Mouse (Mus musculus) embryonic facial prominence, embryonic 12.5 days (tissue): ENCODE results near the gene Tpp1. TPM values are rescaled to one million over a fixed set of nuclear protein-coding genes. Genes with fewer than 3 reads are reported as not detected.
A peak's percentile ranks its signal among the peaks of the same experiment; 100 is the strongest.

Source experiments
- ATAC-seq: fragments of 200-750 bp; cut with Nextera tagmentation; 2 replicates; pipeline ENCODE4 v1.8.0; 2017; ENCODE audit not compliant: insufficient number of reproducible peaks, insufficient read depth, low FRiP score, low TSS enrichment
- H3K27ac ChIP-seq: fragments of 300-500 bp; sonication (generic); 2 replicates; pipeline ENCODE4 v1.5.1; 2016; ENCODE audit warnings: mild to moderate bottlenecking
- H3K27me3 ChIP-seq: fragments of 300-500 bp; sonication (generic); 2 replicates; pipeline ENCODE4 v1.6.1; 2016; ENCODE audit warnings: mild to moderate bottlenecking, moderate library complexity
- H3K36me3 ChIP-seq: fragments of 300-500 bp; sonication (generic); 2 replicates; pipeline ENCODE4 v1.6.1; 2016; ENCODE audit warnings: mild to moderate bottlenecking
- H3K4me1 ChIP-seq: fragments of 300-500 bp; sonication (generic); 2 replicates; pipeline ENCODE4 v1.6.1; 2016
- H3K4me2 ChIP-seq: fragments of 300-500 bp; sonication (generic); replicated peaks from 2 replicates; pipeline ENCODE4 v1.6.1; 2016; ENCODE audit warnings: mild to moderate bottlenecking, moderate library complexity
- H3K4me3 ChIP-seq: fragments of 300-500 bp; sonication (generic); 2 replicates; pipeline ENCODE4 v1.5.1; 2016; ENCODE audit warnings: mild to moderate bottlenecking
- H3K9ac ChIP-seq: fragments of 300-500 bp; sonication (generic); 2 replicates; pipeline ENCODE4 v1.6.1; 2016; ENCODE audit warnings: mild to moderate bottlenecking, moderate library complexity
- H3K9me3 ChIP-seq: fragments of 300-500 bp; sonication (generic); 2 replicates; pipeline ENCODE4 v1.6.1; 2016; ENCODE audit warnings: mild to moderate bottlenecking, moderate library complexity
- WGBS: fragments of 180-500 bp; shearing (Covaris S2); methylation state at CpG from one replicate; pipeline ENCODE4 v1.1.7; 2016; 5-methylcytosine and 5-hydroxymethylcytosine counted together
- polyA plus RNA-seq: library from polyadenylated mRNA; unstranded; fragments of >200 nt; fragmentation: Nextera tagmentation; extraction: Ambion mirVana; gene quantifications from 2 replicates; pipeline ENCODE4 v1.2.1, GENCODE M21; 2016

Tpp1 gene
- 41.9 and 43.3 TPM in 2 replicates for polyA plus RNA-seq

- peak within 1 kb of the TSS; percentile 73 for H3K4me2 ChIP-seq
- peak within 1 kb of the TSS; percentile 64 for H3K9ac ChIP-seq
- peaks cover 6% of the 10 kb centered on the region for H3K4me1 ChIP-seq
- no peak within 1 kb of the TSS for H3K27ac ChIP-seq
- H3K27me3 ChIP-seq: no peaks in the 10 kb centered on the region
- 23% methylated on average over 20 of the region's 20 CpGs for WGBS
- ATAC-seq: peak; percentile 88
- H3K36me3 ChIP-seq: peaks cover 54% of the 10 kb centered on the region
- H3K4me3 ChIP-seq: peak within 1 kb of the TSS; percentile 52
- H3K9me3 ChIP-seq: no peaks in the 10 kb centered on the region
Observed at GRCm38 (mm10) chr7:105751491-105752433, at the start of gene Tpp1. Gene Tpp1 (minus strand): TSS chr7:105752235.

DNA sequence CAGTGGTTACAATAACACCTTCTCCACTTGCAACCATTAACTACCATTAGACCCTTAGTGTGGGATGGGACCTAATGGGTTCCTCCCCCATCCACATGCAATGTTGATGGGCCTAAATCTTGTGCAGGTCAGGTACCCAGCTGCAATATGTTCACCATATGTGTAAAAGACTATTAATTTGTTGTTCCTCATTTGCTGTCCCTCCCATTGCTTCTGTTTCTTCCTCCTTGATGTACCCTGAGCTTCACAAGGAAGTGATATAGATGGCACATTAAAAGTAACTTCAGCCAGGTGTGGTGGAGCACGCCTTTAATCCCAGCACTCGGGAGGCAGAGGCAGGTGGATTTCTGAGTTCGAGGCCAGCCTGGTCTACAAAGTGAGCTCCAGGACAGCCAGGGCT, 44.9 kb upstream of the Tpp1 start:
- ATAC-seq: no peak
- Histone ChIP-seq H3K36me3 (no peaks in the 10 kb centered on the region), H3K4me3 (no peak overlapping the region), H3K9ac (no peak overlapping the region), H3K4me1 (no peaks in the 10 kb centered on the region), H3K27me3 (no peaks in the 10 kb centered on the region), H3K4me2 (no peak overlapping the region), H3K27ac (no peak overlapping the region), H3K9me3 (no peaks in the 10 kb centered on the region)
- 84% methylated on average over 3 of the region's 3 CpGs for WGBS

DNA sequence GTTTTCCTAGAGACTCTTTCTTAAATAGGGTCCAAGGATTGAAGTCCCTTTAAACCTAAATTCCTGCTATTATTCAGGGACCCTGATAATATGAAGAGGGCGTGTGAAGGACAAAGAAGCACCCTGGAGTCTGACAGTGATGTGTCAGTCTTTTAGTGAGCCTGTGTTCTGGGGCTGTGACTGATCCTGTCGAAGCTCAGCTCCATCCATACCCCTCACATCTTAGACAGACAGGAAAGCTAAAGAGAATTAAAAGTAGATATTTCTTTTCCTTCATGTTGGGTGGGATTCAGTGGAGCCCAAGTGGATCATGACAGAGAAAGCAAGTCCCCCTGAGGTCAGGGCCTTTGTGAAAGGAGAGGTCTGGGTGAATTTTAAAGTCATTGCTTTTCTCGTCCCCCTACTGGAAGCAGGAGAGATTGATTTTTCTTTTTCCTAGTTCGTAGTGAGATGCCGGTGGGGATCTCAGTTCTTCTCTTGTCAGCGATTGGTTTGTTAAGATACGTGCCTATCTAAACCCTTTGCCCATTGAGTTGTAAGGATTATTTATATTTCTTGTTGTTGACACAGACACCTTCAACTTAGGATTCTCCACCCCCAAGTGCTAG, 43.8 kb upstream of the Tpp1 start:
- ATAC-seq: no peak
- Histone ChIP-seq H3K27me3 (no peaks in the 10 kb centered on the region), H3K36me3 (no peaks in the 10 kb centered on the region), H3K4me2 (no peak overlapping the region), H3K9ac (no peak overlapping the region), H3K4me1 (no peaks in the 10 kb centered on the region), H3K27ac (no peak overlapping the region), H3K4me3 (no peak overlapping the region), H3K9me3 (no peaks in the 10 kb centered on the region)
- WGBS: 22% methylated on average over 7 of the region's 7 CpGs

DNA sequence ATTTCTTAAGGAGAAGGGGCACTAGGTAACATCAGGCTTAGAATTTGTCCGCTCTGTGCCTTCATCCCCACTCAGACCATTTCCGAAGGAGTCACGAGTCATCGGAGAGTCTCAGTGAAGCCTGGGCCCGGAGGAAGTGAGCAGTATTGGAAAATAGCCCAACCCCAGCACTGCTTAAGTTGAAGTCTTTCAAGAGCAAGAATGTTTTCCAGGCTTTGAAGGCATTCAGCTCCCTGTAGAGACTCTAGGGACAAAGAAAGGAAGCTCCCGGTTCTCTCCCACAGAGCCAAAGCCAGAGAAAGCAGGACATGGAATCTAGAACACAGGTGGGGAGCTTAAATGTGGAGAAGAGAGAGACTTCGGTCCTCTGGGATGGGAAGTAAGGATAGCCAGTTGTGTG, 41.7 kb upstream of the Tpp1 start:
- WGBS: 80% methylated on average over 7 of the region's 7 CpGs
- Histone ChIP-seq H3K36me3 (no peaks in the 10 kb centered on the region), H3K4me2 (no peak overlapping the region), H3K9me3 (no peaks in the 10 kb centered on the region), H3K4me1 (no peaks in the 10 kb centered on the region), H3K4me3 (no peak overlapping the region), H3K27me3 (no peaks in the 10 kb centered on the region), H3K27ac (no peak overlapping the region), H3K9ac (no peak overlapping the region)
- ATAC-seq: no peak

DNA sequence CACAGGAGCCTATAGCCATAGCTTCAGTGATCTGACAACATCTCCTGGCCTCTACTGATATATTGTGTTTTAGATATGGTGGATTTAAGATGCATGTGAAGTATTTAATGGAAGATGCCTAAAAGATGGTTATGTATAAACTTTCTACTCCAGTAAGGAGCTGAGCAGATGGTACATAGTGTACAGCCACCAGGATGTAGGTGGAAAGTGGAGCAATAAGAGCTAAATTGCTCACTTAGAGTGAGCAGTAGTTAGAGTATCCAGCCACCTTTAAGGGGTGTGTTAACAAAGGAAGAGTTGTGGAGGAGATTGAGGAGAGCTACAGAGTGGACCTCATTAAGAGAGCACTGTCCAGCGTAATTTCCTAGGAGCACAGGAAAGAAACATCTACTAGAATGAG, 39.1 kb upstream of the Tpp1 start:
- H3K36me3 ChIP-seq: no peaks in the 10 kb centered on the region
- H3K9ac ChIP-seq: no peak overlapping the region
- H3K4me1 ChIP-seq: peaks cover 9% of the 10 kb centered on the region
- no peaks in the 10 kb centered on the region for H3K9me3 ChIP-seq
- 69% methylated on average over 1 of the region's 1 CpGs for WGBS
- no peak overlapping the region for H3K4me3 ChIP-seq
- no peak overlapping the region for H3K4me2 ChIP-seq
- no peak for ATAC-seq
- no peaks in the 10 kb centered on the region for H3K27me3 ChIP-seq
- no peak overlapping the region for H3K27ac ChIP-seq

DNA sequence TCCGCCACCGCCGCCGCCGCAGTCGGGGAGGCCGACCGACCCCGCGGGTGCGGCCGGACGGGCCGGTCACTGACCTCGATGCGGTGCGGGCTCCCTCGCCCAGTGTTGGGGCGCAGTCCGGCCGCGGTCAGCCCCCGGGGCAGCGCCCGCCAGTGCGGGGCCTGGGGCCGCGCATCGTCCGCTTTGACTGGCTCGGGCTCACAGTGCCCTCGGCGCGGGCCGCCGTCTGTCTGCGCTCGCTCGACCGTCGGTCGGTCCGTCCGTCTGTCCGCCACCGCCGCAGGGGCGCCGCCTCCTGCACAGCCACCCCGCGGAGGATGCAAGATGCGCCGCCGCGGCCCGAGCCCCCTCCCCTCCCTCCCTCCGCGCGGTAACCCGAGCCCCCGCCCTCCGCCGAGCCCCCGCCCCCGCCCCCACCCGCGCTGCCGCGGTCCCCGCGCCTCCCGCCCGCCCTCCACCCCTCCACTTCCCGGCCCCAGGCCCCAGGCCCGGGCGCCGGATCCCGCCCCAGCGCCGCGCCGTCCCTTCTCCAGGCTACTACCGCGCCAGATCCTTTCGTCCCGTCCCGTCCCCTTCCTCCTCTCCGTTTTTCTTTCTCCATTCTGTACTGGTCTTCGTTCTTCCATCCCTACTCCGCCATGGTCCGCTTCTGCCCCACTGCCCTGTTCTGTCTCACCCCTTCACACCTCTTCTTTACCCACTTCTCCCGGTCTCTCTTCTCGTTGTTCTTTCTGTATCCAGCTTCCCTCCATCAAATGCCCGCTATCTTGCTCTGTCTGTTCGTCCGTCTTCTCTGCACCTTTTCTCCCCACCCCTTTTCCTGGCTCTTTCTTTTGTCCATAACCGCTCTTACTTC, 35.5 kb upstream of the Tpp1 start, which contains the start of gene Dchs1:
Dchs1 (minus strand) TSS at position 370 of the 856 bp plus-strand sequence.
- Histone ChIP-seq H3K4me1 (peaks cover 42% of the 10 kb centered on the region), H3K4me3 (peak within 1 kb of the TSS; percentile 72), H3K27me3 (no peaks in the 10 kb centered on the region), H3K27ac (peak within 1 kb of the TSS; percentile 90), H3K36me3 (peaks cover 9% of the 10 kb centered on the region; the same call in 1 of the 2 replicates), H3K4me2 (peak within 1 kb of the TSS; percentile 89), H3K9ac (peak within 1 kb of the TSS; percentile 90), H3K9me3 (no peaks in the 10 kb centered on the region)
- WGBS: under 1% methylated on average over 50 of the region's 97 CpGs
- ATAC-seq: peak; percentile 74

GRCm38 (mm10) chr7:105786506-105787284, 34.7 kb upstream of the Tpp1 start:
- peaks cover 42% of the 10 kb centered on the region for H3K4me1 ChIP-seq
- peak overlapping the region; percentile 89 for H3K4me2 ChIP-seq
- 1% methylated on average over 20 of the region's 20 CpGs for WGBS
- no peaks in the 10 kb centered on the region for H3K27me3 ChIP-seq
- H3K27ac ChIP-seq: peak overlapping the region; percentile 90
- peaks cover 18% of the 10 kb centered on the region for H3K36me3 ChIP-seq
- peak overlapping the region; percentile 72 for H3K4me3 ChIP-seq
- peak overlapping the region; percentile 90 for H3K9ac ChIP-seq
- H3K9me3 ChIP-seq: no peaks in the 10 kb centered on the region
- ATAC-seq: peak; percentile 71

DNA sequence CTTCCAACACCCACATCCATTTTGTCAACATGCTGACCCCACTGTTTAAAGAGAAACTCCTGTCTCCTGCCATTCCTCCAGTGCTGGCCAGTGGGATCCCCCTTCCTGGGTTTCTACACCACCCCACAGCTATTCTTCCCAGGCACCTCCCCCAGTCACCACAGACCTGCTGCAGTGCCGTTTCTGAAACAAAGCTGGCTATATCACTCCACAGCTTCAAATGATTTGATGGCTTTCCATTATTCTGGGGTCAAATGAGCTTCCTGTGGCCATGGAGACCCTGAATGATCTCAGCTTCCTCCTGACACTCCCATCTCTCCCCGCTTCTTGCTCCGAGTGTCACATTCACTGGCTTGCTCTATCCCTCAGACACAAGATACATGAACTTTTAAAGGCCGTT, 32.5 kb upstream of the Tpp1 start:
- Histone ChIP-seq H3K9ac (peak overlapping the region; percentile 20; the same call in 1 of the 2 replicates), H3K9me3 (no peaks in the 10 kb centered on the region), H3K36me3 (peaks cover 38% of the 10 kb centered on the region), H3K27ac (no peak overlapping the region), H3K27me3 (no peaks in the 10 kb centered on the region), H3K4me1 (peaks cover 44% of the 10 kb centered on the region), H3K4me3 (peak overlapping the region; percentile 15), H3K4me2 (peak overlapping the region; percentile 89)
- no peak for ATAC-seq
- 14% methylated on average over 4 of the region's 4 CpGs for WGBS

DNA sequence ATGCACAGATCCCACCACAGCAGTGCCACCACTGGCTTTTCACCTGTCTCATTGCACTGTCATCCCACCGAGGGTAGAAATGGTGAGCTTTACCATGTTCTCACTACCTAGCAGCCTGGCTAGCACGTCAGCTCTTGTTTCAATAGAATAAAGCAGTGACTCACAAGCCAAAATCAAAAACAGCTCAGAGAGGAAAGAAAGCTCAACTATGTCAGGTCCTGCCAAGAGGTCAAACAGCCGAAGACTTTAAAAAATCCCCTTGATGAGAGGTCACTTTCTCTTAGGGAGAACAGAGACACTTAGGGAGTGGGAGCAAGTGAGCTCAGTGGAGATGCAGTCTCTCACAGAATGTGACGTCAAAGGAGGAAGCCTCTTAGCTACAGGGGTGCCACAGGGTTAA, 31.8 kb upstream of the Tpp1 start:
- H3K4me2 ChIP-seq: peak overlapping the region; percentile 89; the same call in 1 of the 2 replicates
- no peak for ATAC-seq

DNA sequence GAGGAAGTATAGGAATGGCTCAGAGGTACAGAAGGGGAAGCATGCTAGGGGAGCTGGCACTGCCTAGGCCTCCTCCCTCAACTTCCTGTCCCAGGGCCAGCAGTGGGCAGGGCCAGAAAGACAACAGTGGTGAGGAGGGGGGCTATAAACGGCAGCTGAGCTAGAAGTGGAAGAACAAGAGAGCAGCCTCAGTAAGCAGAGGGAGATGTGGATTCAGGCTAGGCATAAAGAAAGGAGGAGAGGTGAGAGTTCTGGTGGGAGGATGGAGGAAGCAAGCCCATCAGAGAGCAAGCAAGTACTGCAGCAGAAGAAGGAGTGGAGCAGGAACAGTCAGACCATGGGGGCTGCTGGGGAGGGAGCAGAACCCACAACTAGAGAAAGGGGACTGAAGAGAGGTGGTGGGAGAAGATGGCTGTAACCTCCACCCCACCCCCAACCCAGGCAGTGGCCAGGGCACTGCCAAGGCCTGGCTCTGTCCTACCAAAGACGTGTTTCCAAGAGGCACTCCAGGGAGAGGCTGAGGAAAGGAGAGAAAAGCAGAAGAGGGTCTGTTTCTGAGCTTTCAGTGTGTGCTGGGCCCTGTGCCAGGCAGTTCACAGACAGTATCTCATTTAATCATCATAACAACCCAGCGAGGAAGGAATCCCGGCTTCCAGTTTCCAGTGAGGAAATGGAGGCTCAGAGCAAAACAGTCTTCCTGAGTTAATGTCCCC, 26.7 kb upstream of the Tpp1 start:
- Histone ChIP-seq H3K9me3 (no peaks in the 10 kb centered on the region), H3K4me2 (peak overlapping the region; percentile 65), H3K27ac (peak overlapping the region; percentile 99), H3K4me1 (peaks cover 54% of the 10 kb centered on the region), H3K27me3 (no peaks in the 10 kb centered on the region), H3K9ac (peak overlapping the region; percentile 49), H3K36me3 (peaks cover 49% of the 10 kb centered on the region), H3K4me3 (peak overlapping the region; percentile 40)
- ATAC-seq: peak; percentile 90
- 10% methylated on average over 4 of the region's 4 CpGs for WGBS

More for the DNA sequence above, 31.8 kb upstream of the Tpp1 start:
- H3K27me3 ChIP-seq: no peaks in the 10 kb centered on the region
- H3K4me3 ChIP-seq: peak overlapping the region; percentile 15; the same call in 1 of the 2 replicates
- peaks cover 51% of the 10 kb centered on the region for H3K4me1 ChIP-seq
- H3K36me3 ChIP-seq: peaks cover 38% of the 10 kb centered on the region
- no peaks in the 10 kb centered on the region for H3K9me3 ChIP-seq
- H3K9ac ChIP-seq: 0 out of 2 replicates have a peak overlapping the region, but pooled peaks have one; percentile 20
- WGBS: 25% methylated on average over 4 of the region's 4 CpGs
- H3K27ac ChIP-seq: no peak overlapping the region
